In the genomic region with DNA sequence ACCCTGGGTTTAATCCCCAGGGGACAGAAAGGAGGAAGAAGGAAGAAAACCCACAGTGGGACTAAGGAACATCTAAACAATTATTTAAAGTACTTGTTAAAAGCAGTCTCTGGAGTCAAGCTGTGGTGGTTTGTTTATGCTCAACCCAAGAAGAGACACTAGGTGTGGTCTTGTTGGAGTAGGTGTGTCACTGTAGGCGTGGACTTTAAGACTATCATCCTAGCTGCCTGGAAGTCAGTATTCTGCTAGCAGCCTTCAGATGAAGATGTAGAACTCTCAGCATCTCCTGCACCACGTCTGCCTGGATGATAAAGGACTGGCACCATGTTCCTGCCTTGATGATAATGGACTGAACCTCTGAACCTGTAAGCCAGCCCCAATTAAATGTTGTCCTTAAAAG, we compare ENCODE assay signal across 9 mouse cellular contexts. TPM values are rescaled to one million over a fixed set of nuclear protein-coding genes. Genes with fewer than 3 reads are reported as not detected.
DNase-seq lines count a peak whose midpoint lies in the region; ATAC-seq lines count a peak whose summit lies in the region.
"Not testable (repeated sequence)": the region's sequence is repeated elsewhere in the genome, so short reads cannot be mapped to it uniquely, and the experiment has no call there.
"Had no signal": no experiment of that assay in that cellular context is flagged by ENCODE, and none has a peak within 500 bp of the region (broad histone marks: within the 10 kb centered on the region; RNA-seq: fewer than 3 reads in every experiment).

No protein-coding gene starts in this region.

- ATAC-seq in embryonic facial prominence, embryonic 14.5 days (ENCODE audit: low read depth): not testable (repeated sequence)
- peak; percentile 64 for ATAC-seq in heart, embryonic 11.5 days (replicated peaks; ENCODE audit: insufficient number of reproducible peaks, low FRiP score, low TSS enrichment)
- peak; percentile 64 for ATAC-seq in liver, embryonic 11.5 days (replicated peaks; ENCODE audit: low FRiP score)
- ATAC-seq in liver, embryonic 16.5 days (ENCODE audit: low read depth): peak; percentile 81

- H3K9ac ChIP-seq in embryonic facial prominence, embryonic 14.5 days (ENCODE audit: low read depth, low read length); heart, embryonic 11.5 days (ENCODE audit: low read depth, low read length); liver, embryonic 11.5 days (ENCODE audit: low read depth, low read length): not testable (repeated sequence)
- peak overlapping the region; percentile 50 for H3K9ac ChIP-seq in liver, embryonic 16.5 days (ENCODE audit: low read depth, low read length)

- H3K9me3 ChIP-seq in embryonic facial prominence, embryonic 14.5 days (ENCODE audit: control insufficient read depth, low read length); heart, embryonic 11.5 days (replicated peaks; ENCODE audit: control insufficient read depth, low read length); liver, embryonic 11.5 days (ENCODE audit: control insufficient read depth, low read length); liver, embryonic 16.5 days (replicated peaks; ENCODE audit: control insufficient read depth, low read length): not testable (repeated sequence)

- DNase-seq in R1 (ENCODE audit: low read depth, low spot score): peak; percentile 79
- peak; percentile 4 for DNase-seq in embryonic facial prominence, embryonic 14.5 days (ENCODE audit: low spot score)
- not testable (repeated sequence) for DNase-seq in liver, embryonic 11.5 days (ENCODE audit: low spot score)
- DNase-seq in spleen, adult 12 weeks (ENCODE audit: low spot score): peak; percentile 48
- DNase-seq in splenic B cell, adult 2 months (ENCODE audit: low read depth, low spot score): peak; percentile 34

- not testable (repeated sequence) for H3K4me2 ChIP-seq in embryonic facial prominence, embryonic 14.5 days (ENCODE audit: low read depth, low read length); heart, embryonic 11.5 days; liver, embryonic 11.5 days
- peak overlapping the region; percentile 60 for H3K4me2 ChIP-seq in liver, embryonic 16.5 days (ENCODE audit: low read depth, low read length)

- H3K27me3 ChIP-seq in embryonic facial prominence, embryonic 14.5 days (replicated peaks; ENCODE audit: control insufficient read depth, insufficient read depth, low read length); heart, embryonic 11.5 days (ENCODE audit: control insufficient read depth, insufficient read depth, low read length); liver, embryonic 11.5 days (replicated peaks; ENCODE audit: control insufficient read depth, insufficient read depth, low read length); liver, embryonic 16.5 days (ENCODE audit: control insufficient read depth, insufficient read depth, low read depth, low read length); splenic B cell, adult 2 months (ENCODE audit: control insufficient read depth, insufficient read depth, low read length, poor library complexity, severe bottlenecking): not testable (repeated sequence)

- 47% methylated on average over 2 of the region's 2 CpGs for WGBS in embryonic facial prominence, embryonic 14.5 days
- 17% methylated on average over 2 of the region's 2 CpGs for WGBS in heart, embryonic 11.5 days (ENCODE audit: insufficient replicate concordance)
- 14% methylated on average over 2 of the region's 2 CpGs for WGBS in liver, embryonic 11.5 days
- WGBS in liver, embryonic 16.5 days (ENCODE audit: insufficient replicate concordance): 19% methylated on average over 2 of the region's 2 CpGs

- H3K36me3 ChIP-seq in embryonic facial prominence, embryonic 14.5 days (ENCODE audit: control insufficient read depth, insufficient read depth, low read length); heart, embryonic 11.5 days (ENCODE audit: control insufficient read depth, insufficient read depth, low read length); liver, embryonic 11.5 days (ENCODE audit: control insufficient read depth, insufficient read depth, low read length); liver, embryonic 16.5 days (ENCODE audit: control insufficient read depth, insufficient read depth); splenic B cell, adult 2 months (ENCODE audit: control insufficient read depth, insufficient read depth, low read length, poor library complexity, severe bottlenecking): not testable (repeated sequence)

- not testable (repeated sequence) for H3K4me1 ChIP-seq in embryonic facial prominence, embryonic 14.5 days (ENCODE audit: control insufficient read depth, insufficient read depth, low read length); heart, embryonic 11.5 days (ENCODE audit: control insufficient read depth, insufficient read depth, low read length); liver, embryonic 11.5 days (replicated peaks; ENCODE audit: control insufficient read depth, insufficient read depth, low read length); liver, embryonic 16.5 days (ENCODE audit: control insufficient read depth, low read depth, low read length)

- H3K27ac ChIP-seq in embryonic facial prominence, embryonic 14.5 days (replicated peaks; ENCODE audit: low read depth, low read length): not testable (repeated sequence)
- peak overlapping the region; percentile 68; the same call in 1 of the 2 replicates for H3K27ac ChIP-seq in heart, embryonic 11.5 days (ENCODE audit: low read depth, low read length)
- peak overlapping the region; percentile 38 for H3K27ac ChIP-seq in liver, embryonic 11.5 days (ENCODE audit: low read depth, low read length)
- peak overlapping the region; percentile 94 for H3K27ac ChIP-seq in liver, embryonic 16.5 days (ENCODE audit: low read length)

- H3K4me3 ChIP-seq in embryonic facial prominence, embryonic 14.5 days (ENCODE audit: low read depth, low read length); heart, embryonic 11.5 days (ENCODE audit: low read depth, low read length); liver, embryonic 11.5 days (ENCODE audit: low read depth, low read length): not testable (repeated sequence)
- H3K4me3 ChIP-seq in liver, embryonic 16.5 days (ENCODE audit: low read depth, low read length): peak overlapping the region; percentile 61

RNA-seq across cellular contexts. Expression of gene Dnajb4, which starts 12.9 kb away (rescaled TPM):
- 32.6 and 36.5 TPM in 2 replicates for polyA plus RNA-seq in embryonic facial prominence, embryonic 14.5 days (2014; fragmentation: Nextera tagmentation; extraction: Ambion mirVana)
- 46.2 and 49.0 TPM in 2 replicates for polyA plus RNA-seq in heart, embryonic 11.5 days (2014; fragmentation: Nextera tagmentation; extraction: Ambion mirVana)
- polyA plus RNA-seq in liver, embryonic 11.5 days (2014; fragmentation: Nextera tagmentation; extraction: Ambion mirVana): 29.7 and 33.1 TPM in 2 replicates
- 37.1 and 39.3 TPM in 2 replicates for polyA plus RNA-seq in liver, embryonic 16.5 days (2015; fragmentation: Nextera tagmentation; extraction: Ambion mirVana)

RNA-seq across cellular contexts. Expression of gene Fubp1, which starts 13.0 kb away (rescaled TPM):
- polyA plus RNA-seq in embryonic facial prominence, embryonic 14.5 days (2014; fragmentation: Nextera tagmentation; extraction: Ambion mirVana): 199 and 200 TPM in 2 replicates
- polyA plus RNA-seq in heart, embryonic 11.5 days (2014; fragmentation: Nextera tagmentation; extraction: Ambion mirVana): 158 TPM in 2 replicates
- polyA plus RNA-seq in liver, embryonic 11.5 days (2014; fragmentation: Nextera tagmentation; extraction: Ambion mirVana): 234 and 253 TPM in 2 replicates
- 53.0 and 58.0 TPM in 2 replicates for polyA plus RNA-seq in liver, embryonic 16.5 days (2015; fragmentation: Nextera tagmentation; extraction: Ambion mirVana)

RNA-seq across cellular contexts. Expression of gene Gipc2, which starts 31.2 kb away (rescaled TPM):
- polyA plus RNA-seq in embryonic facial prominence, embryonic 14.5 days (2014; fragmentation: Nextera tagmentation; extraction: Ambion mirVana): 2.3 and 4.6 TPM in 2 replicates
- 3.8 and 4.4 TPM in 2 replicates for polyA plus RNA-seq in heart, embryonic 11.5 days (2014; fragmentation: Nextera tagmentation; extraction: Ambion mirVana)
- polyA plus RNA-seq in liver, embryonic 11.5 days (2014; fragmentation: Nextera tagmentation; extraction: Ambion mirVana): 12.1 and 15.4 TPM in 2 replicates
- 17.8 and 19.7 TPM in 2 replicates for polyA plus RNA-seq in liver, embryonic 16.5 days (2015; fragmentation: Nextera tagmentation; extraction: Ambion mirVana)
- polyA plus RNA-seq: activated CD4-positive, CD25-positive, alpha-beta regulatory T cell, adult 4 months; macrophage had no signal
